Mouse (Mus musculus): ENCODE data around the gene Ccdc27.

The Ccdc27 gene

GRCm38 (mm10) chr4:154042577-154042976, at the start of gene Ccdc27:
TSS of gene Ccdc27 (minus strand) at chr4:154042677.
- no peak for DNase-seq (ENCODE audit: low read depth, low spot score)

DNA sequence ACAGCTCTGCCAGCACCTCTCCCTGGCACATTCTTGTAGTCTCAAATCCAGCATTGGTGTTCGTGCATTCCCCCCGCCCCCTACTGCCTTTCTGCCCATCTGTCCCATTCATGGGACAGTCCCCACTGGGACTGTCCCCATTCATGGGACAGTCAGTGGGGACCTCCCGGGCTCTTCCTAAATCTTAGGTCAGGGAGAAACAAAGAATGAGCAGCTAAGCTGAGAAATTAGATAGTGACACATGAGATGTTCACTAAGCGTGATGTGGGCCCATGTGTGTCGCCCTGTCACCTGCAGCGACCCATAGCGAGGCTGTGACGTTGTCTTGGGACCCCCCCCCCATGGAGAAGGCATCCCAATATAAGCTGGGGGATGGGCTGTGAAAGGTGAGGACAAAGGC, 48.9 kb upstream of the Ccdc27 start:
- no peak for DNase-seq (ENCODE audit: low read depth, low spot score)

- no peak for DNase-seq (ENCODE audit: low read depth, low spot score)
Observed at GRCm38 (mm10) chr4:154089205-154089604, 46.7 kb upstream of the Ccdc27 start.

GRCm38 (mm10) chr4:154086436-154086835, 44.0 kb upstream of the Ccdc27 start:
- no peak for DNase-seq (ENCODE audit: low read depth, low spot score)

DNA sequence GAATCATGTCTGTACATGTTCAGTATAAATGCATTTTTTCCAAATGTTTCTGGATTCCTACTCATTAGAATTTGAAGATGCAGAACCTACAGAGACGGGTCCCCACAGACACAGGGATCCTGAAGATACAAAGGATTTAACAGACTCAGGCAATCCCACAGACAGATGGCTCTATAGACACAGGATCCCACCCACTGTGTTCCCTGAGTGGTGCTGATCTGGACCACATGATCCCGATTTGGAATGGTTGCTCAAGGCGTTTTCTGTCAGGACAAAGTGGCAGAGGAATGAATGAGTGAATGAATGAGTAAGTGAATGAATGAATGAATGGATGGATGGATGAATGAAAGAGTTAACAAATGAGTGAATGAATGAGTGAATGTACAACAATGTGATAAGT, 43.4 kb upstream of the Ccdc27 start:
- DNase-seq (ENCODE audit: low read depth, low spot score) = peak; percentile 32

GRCm38 (mm10) chr4:154081974-154082373, 39.5 kb upstream of the Ccdc27 start:
- no peak for DNase-seq (ENCODE audit: low read depth, low spot score)

GRCm38 (mm10) chr4:154081021-154081420, 38.5 kb upstream of the Ccdc27 start:
- DNase-seq (ENCODE audit: low read depth, low spot score) = no peak

DNA sequence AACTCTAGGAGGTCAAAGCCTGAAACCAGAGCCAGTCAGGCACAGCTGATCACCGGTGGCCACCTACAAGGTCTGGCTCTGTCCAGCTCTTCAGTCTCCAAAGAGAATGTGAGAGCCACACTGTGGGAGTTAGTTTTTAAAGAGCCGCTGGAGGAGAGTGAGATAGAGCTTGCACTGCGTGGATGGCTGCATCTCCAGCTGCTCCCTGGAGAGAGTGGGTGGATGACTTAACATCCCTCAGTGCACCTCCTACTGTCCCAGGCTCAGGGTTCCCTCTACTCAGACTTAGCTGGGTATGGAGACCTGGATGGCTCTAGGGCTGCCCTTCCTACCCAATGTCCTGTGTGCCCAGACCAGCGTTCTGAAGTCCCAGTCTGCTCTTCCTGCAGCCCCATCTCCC, 37.7 kb upstream of the Ccdc27 start:
- DNase-seq (ENCODE audit: low read depth, low spot score) = no peak

- DNase-seq (ENCODE audit: low read depth, low spot score) = no peak
Observed at GRCm38 (mm10) chr4:154071941-154072340, 29.5 kb upstream of the Ccdc27 start.

DNA sequence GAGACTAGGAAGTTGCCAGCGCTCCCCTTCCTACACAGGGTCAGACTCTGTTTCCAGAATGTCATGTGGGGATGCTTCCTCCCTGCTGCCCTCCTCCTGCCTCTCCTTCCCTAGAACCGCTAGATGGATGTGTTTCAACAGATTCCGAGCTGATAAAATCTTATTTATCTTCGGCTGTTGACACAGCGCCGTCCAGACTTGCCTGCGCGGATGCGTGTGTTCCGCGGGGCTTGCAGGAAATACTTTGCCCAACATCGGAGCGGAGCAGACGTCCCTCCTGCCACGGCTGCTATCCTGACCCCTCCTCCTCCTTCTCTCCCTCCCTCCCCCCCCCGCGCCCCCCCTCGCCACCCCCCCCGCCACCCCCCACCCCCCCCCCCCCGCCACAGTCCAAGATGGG, 29.0 kb upstream of the Ccdc27 start:
- DNase-seq (ENCODE audit: low read depth, low spot score) = no peak

- DNase-seq (ENCODE audit: low read depth, low spot score) = no peak
Observed at GRCm38 (mm10) chr4:154070896-154071295, 28.4 kb upstream of the Ccdc27 start.

DNA sequence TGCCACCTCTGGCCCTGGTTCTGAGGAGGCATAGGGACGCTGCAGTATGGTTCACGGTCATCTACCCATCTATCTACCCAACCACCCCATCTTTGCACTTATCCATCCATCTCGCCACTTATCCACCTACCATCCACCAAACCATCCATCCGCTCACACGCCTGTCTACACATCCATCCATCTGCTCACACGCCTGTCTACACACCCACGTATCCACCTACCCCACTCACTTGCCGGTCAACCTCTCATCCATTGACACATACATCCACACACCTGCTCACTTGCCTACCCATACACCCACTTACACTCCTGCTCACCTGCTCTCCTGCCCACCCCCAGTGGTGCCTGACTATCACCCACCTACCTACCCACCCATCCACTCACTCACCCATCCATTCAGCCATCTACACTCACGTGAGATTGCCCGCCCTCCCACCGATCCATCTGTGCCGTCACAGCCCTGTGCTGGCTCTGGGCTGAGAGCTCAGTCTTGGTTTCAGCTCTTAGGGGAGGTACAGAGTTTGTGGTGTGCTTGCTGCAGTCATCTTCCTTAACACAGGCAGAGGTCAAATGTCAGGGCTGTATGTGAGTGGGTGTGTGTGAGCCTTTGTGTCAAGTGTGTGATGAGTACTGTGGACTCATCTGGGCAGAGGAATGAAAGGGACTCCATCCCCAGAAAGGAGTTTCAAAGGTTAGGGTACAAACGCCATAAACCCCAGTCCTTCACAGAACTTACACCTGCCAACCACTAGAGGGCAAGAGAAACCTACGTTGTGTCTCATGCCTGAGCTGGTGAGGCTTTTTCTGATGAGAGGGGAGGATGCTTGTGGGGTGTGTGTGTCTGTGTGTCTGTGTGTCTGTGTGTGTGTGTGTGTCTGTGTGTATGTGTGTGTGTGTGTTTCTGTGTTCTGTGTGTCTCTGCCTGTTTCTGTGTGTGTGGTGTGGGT, 22.6 kb upstream of the Ccdc27 start:
- peak; percentile 27 for DNase-seq (ENCODE audit: low read depth, low spot score)

DNA sequence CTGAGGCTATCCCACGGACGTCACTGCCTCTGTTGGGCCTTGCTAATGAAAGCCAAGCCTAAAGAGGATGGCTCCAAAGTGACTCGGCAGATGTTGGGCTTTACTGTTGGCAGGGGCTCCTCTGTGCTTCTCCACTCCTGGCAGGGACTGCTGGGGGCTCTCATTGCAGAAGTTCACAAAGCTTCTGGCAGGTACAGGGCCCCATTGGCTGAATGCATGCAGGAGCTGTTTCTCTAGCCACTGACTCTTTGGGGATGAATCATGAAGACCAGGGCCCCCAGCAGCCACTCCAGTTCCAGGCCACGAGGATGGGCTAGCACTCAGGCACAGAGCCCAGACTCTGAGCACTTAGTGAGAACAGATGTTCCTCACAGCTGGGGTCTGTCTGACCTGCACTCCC, 15.2 kb upstream of the Ccdc27 start:
- DNase-seq (ENCODE audit: low read depth, low spot score) = no peak

GRCm38 (mm10) chr4:154056661-154057060, 14.2 kb upstream of the Ccdc27 start:
- DNase-seq (ENCODE audit: low read depth, low spot score) = no peak

DNA sequence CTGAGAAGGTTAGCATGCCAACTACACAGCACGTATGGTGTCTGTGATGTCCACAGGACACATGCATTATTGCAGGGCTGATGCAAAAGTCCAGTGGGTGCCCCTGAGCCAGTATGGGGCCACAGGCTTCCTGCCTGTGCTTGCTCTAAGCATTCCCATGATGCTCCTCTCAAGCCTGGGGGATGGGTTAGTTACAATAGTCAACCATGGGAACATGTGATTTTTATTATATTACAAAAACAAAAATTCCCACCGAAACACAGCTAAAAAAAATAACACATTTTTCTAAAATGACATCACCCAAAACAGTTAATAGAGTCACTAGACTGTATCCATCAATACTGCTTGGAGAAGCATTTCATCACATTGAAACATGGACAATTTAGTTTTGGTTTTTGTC, 13.6 kb upstream of the Ccdc27 start:
- no peak for DNase-seq (ENCODE audit: low read depth, low spot score)

DNA sequence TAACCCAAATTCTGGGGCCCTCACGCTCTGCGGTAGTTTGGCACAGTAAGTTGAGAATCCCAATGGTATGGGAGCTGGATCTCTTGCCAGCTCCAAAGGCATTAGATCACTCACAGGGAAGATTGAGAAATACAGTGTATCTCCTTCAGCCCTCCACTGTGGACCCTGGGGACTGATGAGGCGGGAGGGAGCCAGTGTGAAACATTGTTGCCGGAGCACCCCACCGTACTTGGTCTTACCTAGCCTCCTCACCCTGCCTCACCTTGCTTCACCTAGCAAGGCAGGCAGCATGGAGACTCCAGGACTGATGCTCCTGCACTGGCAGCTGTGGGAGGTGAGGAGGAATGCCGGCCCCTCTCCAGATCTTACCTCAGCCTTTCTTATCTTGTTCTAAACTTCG, 13.0 kb upstream of the Ccdc27 start:
- DNase-seq (ENCODE audit: low read depth, low spot score) = no peak

DNA sequence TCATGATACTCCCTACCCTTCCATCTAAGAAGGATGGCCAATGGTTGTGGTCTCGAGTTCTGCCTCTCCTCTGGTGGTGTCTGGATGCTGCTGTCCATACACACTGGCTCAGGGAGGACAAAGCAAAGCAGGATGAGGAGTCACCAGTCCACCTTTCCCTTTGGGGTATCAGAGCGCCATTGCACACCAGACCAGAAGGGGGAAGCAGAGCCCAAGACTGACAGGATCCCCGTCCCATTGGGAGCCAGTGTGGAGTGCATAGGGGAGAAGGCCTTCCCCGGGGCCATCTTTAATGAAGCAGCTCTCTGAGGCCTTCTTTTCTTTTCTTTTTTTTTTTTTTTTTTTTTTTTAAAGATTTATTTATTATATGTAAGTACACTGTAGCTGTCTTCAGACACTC, 10.6 kb upstream of the Ccdc27 start:
- DNase-seq (ENCODE audit: low read depth, low spot score) = no peak

- peak; percentile 19 for DNase-seq (ENCODE audit: low read depth, low spot score)
Observed at GRCm38 (mm10) chr4:154051401-154051800, 8.9 kb upstream of the Ccdc27 start.

GRCm38 (mm10) chr4:154045837-154046236, 3.4 kb upstream of the Ccdc27 start:
- DNase-seq (ENCODE audit: low read depth, low spot score) = no peak

DNA sequence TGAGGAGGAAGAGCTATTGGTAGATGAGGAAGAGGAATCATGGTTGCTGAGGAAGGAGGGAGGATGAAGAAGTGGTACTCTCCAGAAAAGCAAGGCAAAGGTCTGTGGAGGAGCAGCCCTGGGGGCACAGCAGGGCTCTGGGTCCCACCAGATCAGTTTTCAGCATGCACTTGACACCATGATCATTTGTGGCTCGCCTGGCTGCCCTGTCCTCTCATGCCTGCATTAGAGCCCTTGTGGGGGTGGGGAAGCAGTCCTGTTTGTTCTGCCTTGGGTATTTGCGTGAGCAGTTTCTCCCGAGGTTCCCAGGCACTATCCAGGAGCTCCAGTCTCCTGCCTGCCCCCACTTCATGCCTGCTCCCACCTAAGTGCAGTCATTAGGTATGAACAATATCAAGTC, 5.4 kb downstream of the Ccdc27 start:
- no peak for DNase-seq (ENCODE audit: low read depth, low spot score)

DNA sequence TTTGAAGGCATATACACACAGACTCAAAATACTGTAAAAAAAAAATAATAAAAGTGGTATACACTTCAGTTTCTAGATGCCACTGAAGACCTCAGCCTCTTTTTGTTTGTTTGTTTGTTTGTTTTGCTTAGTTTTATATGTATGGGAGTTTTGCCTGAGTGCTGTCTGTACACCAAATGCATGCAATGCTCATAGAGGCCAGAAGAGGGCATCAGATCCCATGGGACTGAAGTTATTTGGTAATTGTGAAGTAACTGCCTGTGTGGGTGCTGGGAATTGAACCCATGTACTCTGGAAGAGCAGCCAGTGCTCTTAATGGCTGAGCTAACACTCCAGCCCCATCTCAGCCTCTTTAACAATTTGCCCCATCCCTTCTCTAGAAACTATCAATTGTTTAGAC, 13.8 kb downstream of the Ccdc27 start:
- no peak for DNase-seq (ENCODE audit: low read depth, low spot score)

DNA sequence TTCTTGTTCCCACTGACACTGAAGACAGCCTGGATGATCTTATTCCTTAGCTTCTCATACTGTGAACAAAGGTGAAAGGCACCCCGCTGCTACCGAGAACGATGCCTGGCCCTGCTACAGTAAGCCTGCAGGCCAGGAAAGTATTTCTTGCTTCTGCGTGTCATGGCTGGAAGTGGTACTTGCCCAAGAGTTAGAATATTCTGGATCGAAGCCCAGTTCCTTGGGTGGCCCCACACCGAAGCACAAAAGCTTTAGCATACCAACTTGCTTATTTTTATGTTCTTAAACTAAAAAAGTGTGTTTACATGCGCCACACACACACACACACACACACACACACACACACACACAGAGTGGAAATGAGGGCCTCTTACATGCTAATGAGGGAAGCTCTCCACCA, 14.4 kb downstream of the Ccdc27 start:
- DNase-seq (ENCODE audit: low read depth, low spot score) = no peak

DNA sequence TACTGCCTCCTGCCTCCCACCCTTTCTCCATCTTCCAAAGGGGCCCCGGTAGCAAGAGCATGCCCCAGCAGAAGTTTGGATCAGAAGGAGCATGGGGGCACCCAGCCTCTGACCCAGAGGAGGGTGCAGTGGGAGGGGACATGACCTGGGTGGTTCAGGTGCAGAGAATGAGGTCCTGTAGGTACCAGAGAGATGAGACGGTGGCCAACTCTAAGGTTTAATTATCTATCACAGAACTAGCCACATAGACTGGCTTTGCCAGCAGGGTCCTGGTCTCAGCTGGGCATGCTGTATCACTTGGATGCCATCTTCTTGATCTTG, 16.1 kb downstream of the Ccdc27 start:
- no peak for DNase-seq (ENCODE audit: low read depth, low spot score)
